Mouse (Mus musculus) frontal cortex, postnatal 25 days (tissue): ENCODE results near the gene Dhx15.
A peak's percentile ranks its signal among the peaks of the same experiment; 100 is the strongest.

Experiments
- DNase-seq, 2 experiments: peaks; one replicate each; pipeline ENCODE4 v3.0.0; 2022; ENCODE audit warnings: low spot score in 2 of 2

Dhx15 gene

GRCm38 (mm10) chr5:52145684-52146083, 44.6 kb downstream of the Dhx15 start:
- DNase-seq, result no peak

GRCm38 (mm10) chr5:52141936-52142335, 48.4 kb downstream of the Dhx15 start:
- no peak for DNase-seq

- no peak for DNase-seq
These were observed 51.5 kb downstream of the Dhx15 start for GRCm38 (mm10) chr5:52138819-52139218.

- peak in 1 of 2 experiments; percentile 3 for DNase-seq
These were observed 52.2 kb downstream of the Dhx15 start for GRCm38 (mm10) chr5:52138134-52138533.

- DNase-seq, result peak in 1 of 2 experiments; percentile 3
These were observed 54.7 kb downstream of the Dhx15 start for GRCm38 (mm10) chr5:52135460-52136141.

GRCm38 (mm10) chr5:52132840-52133239, 57.5 kb downstream of the Dhx15 start:
- no peak for DNase-seq

- DNase-seq, result no peak
These were observed 58.2 kb downstream of the Dhx15 start for GRCm38 (mm10) chr5:52132092-52132491.

- no peak for DNase-seq
These were observed 58.9 kb downstream of the Dhx15 start for GRCm38 (mm10) chr5:52131389-52131788.

- DNase-seq, result no peak
These were observed 59.8 kb downstream of the Dhx15 start for GRCm38 (mm10) chr5:52130496-52130895.

GRCm38 (mm10) chr5:52126263-52126662, 64.1 kb downstream of the Dhx15 start:
- DNase-seq, result no peak

- no peak for DNase-seq
These were observed 64.5 kb downstream of the Dhx15 start for GRCm38 (mm10) chr5:52125854-52126253.

- no peak for DNase-seq
These were observed 68.2 kb downstream of the Dhx15 start for GRCm38 (mm10) chr5:52122146-52122545.

- DNase-seq, result no peak
These were observed 70.5 kb downstream of the Dhx15 start for GRCm38 (mm10) chr5:52119822-52120221.

- DNase-seq, result no peak
These were observed 71.1 kb downstream of the Dhx15 start for GRCm38 (mm10) chr5:52119192-52119591.

- no peak for DNase-seq
These were observed 72.5 kb downstream of the Dhx15 start for GRCm38 (mm10) chr5:52117829-52118228.

- DNase-seq, result no peak
These were observed 73.9 kb downstream of the Dhx15 start for GRCm38 (mm10) chr5:52116404-52116803.

GRCm38 (mm10) chr5:52115821-52116317, 74.4 kb downstream of the Dhx15 start:
- peak; percentile 65 to 72 for DNase-seq

GRCm38 (mm10) chr5:52114751-52115451, 75.4 kb downstream of the Dhx15 start:
- DNase-seq, result no peak

GRCm38 (mm10) chr5:52113851-52114731, 76.2 kb downstream of the Dhx15 start:
- peak; percentile 27 to 35 for DNase-seq

GRCm38 (mm10) chr5:52112953-52113841, 77.1 kb downstream of the Dhx15 start:
- peak; percentile 22 to 41 for DNase-seq

GRCm38 (mm10) chr5:52112191-52112760, 78.0 kb downstream of the Dhx15 start:
- DNase-seq, result no peak
